In genomic region chr16:58523972-58524850, GRCm38 (mm10) we compare ENCODE assay signal across 8 mouse cellular contexts. TPM values are rescaled to one million over a fixed set of nuclear protein-coding genes. Genes with fewer than 3 reads are reported as not detected.
DNase-seq lines count a peak whose midpoint lies in the region; ATAC-seq lines count a peak whose summit lies in the region.

TSS of gene St3gal6 (minus strand) at chr16:58524243.

- 0 out of 2 replicates have a peak, but pooled peaks cover 3% of the 10 kb centered on the region for H3K4me1 ChIP-seq in kidney, embryonic 14.5 days (ENCODE audit: control insufficient read depth, insufficient read depth, low read length)
- H3K4me1 ChIP-seq in hindbrain, embryonic 14.5 days (replicated peaks; ENCODE audit: control insufficient read depth, insufficient read depth, low read length): peaks cover 6% of the 10 kb centered on the region; the same call in 1 of the 2 replicates

- peaks cover 7% of the 10 kb centered on the region; the same call in 1 of the 2 replicates for H3K9me3 ChIP-seq in kidney, embryonic 14.5 days (ENCODE audit: control insufficient read depth, low read length)
- peaks cover 10% of the 10 kb centered on the region; the same call in 1 of the 2 replicates for H3K9me3 ChIP-seq in hindbrain, embryonic 14.5 days (ENCODE audit: control insufficient read depth, low read length)

- H3K27ac ChIP-seq in kidney, embryonic 14.5 days (ENCODE audit: low read depth, low read length): peak within 1 kb of the TSS; percentile 91
- H3K27ac ChIP-seq in hindbrain, embryonic 14.5 days: peak within 1 kb of the TSS; percentile 80

- peak within 1 kb of the TSS; percentile 82 for H3K4me3 ChIP-seq in kidney, embryonic 14.5 days (ENCODE audit: low read length)
- peak within 1 kb of the TSS; percentile 86 for H3K4me3 ChIP-seq in hindbrain, embryonic 14.5 days (replicated peaks; ENCODE audit: low read length)

- H3K4me2 ChIP-seq in kidney, embryonic 14.5 days (replicated peaks; ENCODE audit: low read depth, low read length): peak within 1 kb of the TSS; percentile 77
- peak within 1 kb of the TSS; percentile 88 for H3K4me2 ChIP-seq in hindbrain, embryonic 14.5 days (replicated peaks)

- peak within 1 kb of the TSS; percentile 87 for H3K9ac ChIP-seq in kidney, embryonic 14.5 days (ENCODE audit: low read depth, low read length)
- H3K9ac ChIP-seq in hindbrain, embryonic 14.5 days: peak within 1 kb of the TSS; percentile 85

- ATAC-seq in kidney, embryonic 14.5 days (ENCODE audit: low FRiP score, low TSS enrichment): no peak
- ATAC-seq in hindbrain, embryonic 14.5 days (ENCODE audit: low FRiP score): no peak

- H3K36me3 ChIP-seq in kidney, embryonic 14.5 days (ENCODE audit: control insufficient read depth, insufficient read depth, low read length): no peaks in the 10 kb centered on the region
- no peaks in the 10 kb centered on the region for H3K36me3 ChIP-seq in hindbrain, embryonic 14.5 days (replicated peaks; ENCODE audit: control insufficient read depth, insufficient read depth)

- DNase-seq in kidney, adult 9 months: no peak
- DNase-seq in adrenal gland, adult 2 months: peak; percentile 13
- no peak for DNase-seq in gastrocnemius, adult 18-20 months (ENCODE audit: low spot score)
- no peak for DNase-seq in hindbrain, embryonic 14.5 days (ENCODE audit: low spot score)
- DNase-seq in lung, postnatal 10 days: peak; percentile 18
- no peak for DNase-seq in yolk sac, embryonic 10.5 days (ENCODE audit: low spot score)
- no peak for DNase-seq in cerebellum, adult 11-12 months

- 65% methylated on average over 12 of the region's 12 CpGs for WGBS in kidney, embryonic 14.5 days
- 91% methylated on average over 12 of the region's 12 CpGs for WGBS in hindbrain, embryonic 14.5 days

- H3K27me3 ChIP-seq in kidney, embryonic 14.5 days (ENCODE audit: control insufficient read depth, insufficient read depth, low read length): no peaks in the 10 kb centered on the region
- H3K27me3 ChIP-seq in hindbrain, embryonic 14.5 days (ENCODE audit: control insufficient read depth, insufficient read depth, low read length): peaks cover 11% of the 10 kb centered on the region

RNA-seq across cellular contexts. Expression of gene St3gal6, which starts in this region (rescaled TPM):
- 46.9 and 56.9 TPM in 2 replicates for polyA plus RNA-seq in kidney, embryonic 14.5 days (2014; fragmentation: Nextera tagmentation; extraction: Ambion mirVana)
- total RNA-seq in adrenal gland, adult 2 months (2021): 10 to 100 TPM; 37.3 to 39.8 TPM
- polyA plus RNA-seq in adrenal gland, adult 2 months (2012; rRNA removed): 13.3 and 17.9 TPM in 2 replicates
- total RNA-seq in gastrocnemius, adult 18-20 months (2021): 100 to 1,000 TPM; 166 to 178 TPM
- 10.4 and 10.8 TPM in 2 replicates for polyA plus RNA-seq in hindbrain, embryonic 14.5 days (2014; fragmentation: Nextera tagmentation; extraction: Ambion mirVana)

Comparison
In these comparisons a context has a peak if more than half of its experiments do, and no peak if none do; other contexts are left out.
1. RNA of gene St3gal6 (total RNA-seq): 166 to 178 TPM in gastrocnemius, adult 18-20 months; 37.3 to 39.8 TPM in adrenal gland, adult 2 months; every median in the first group is over 4 times any median in the second.
2. DNase-seq: peak in adrenal gland, adult 2 months (single experiment) and lung, postnatal 10 days (single experiment); none in kidney, adult 9 months (single experiment), gastrocnemius, adult 18-20 months (single experiment), hindbrain, embryonic 14.5 days (single experiment), yolk sac, embryonic 10.5 days (single experiment) and cerebellum, adult 11-12 months (single experiment).